Mouse (Mus musculus) hindbrain, embryonic 11.5 days (tissue): ENCODE measurements around the gene Dnaic1. TPM values are rescaled to one million over a fixed set of nuclear protein-coding genes. Genes with fewer than 3 reads are reported as not detected.

Experiments used
- ATAC-seq: fragments of 200-750 bp; cut with Nextera tagmentation; 2 replicates; pipeline ENCODE4 v1.8.0; 2017; ENCODE audit warnings: mild to moderate bottlenecking, moderate TSS enrichment, moderate library complexity; ENCODE audit not compliant: low FRiP score
- DNase-seq: peaks from one replicate; pipeline ENCODE4 v3.0.0-alpha.2; 2015; ENCODE audit warnings: low spot score
- H3K27ac ChIP-seq: fragments of 300-500 bp; sonication (generic); 2 replicates; pipeline ENCODE4 v1.5.1; 2014; ENCODE audit warnings: mild to moderate bottlenecking, low read depth, low read length
- H3K27me3 ChIP-seq: fragments of 300-500 bp; sonication (generic); 2 replicates; pipeline ENCODE4 v1.6.1; 2014; ENCODE audit warnings: mild to moderate bottlenecking, low read length, moderate library complexity, mixed read lengths; ENCODE audit not compliant: control insufficient read depth, insufficient read depth
- H3K36me3 ChIP-seq: fragments of 300-500 bp; sonication (generic); 2 replicates; pipeline ENCODE4 v1.6.1; 2014; ENCODE audit warnings: mild to moderate bottlenecking, low read length, moderate library complexity, mixed read lengths; ENCODE audit not compliant: control insufficient read depth, insufficient read depth
- H3K4me1 ChIP-seq: fragments of 300-500 bp; sonication (generic); replicated peaks from 2 replicates; pipeline ENCODE4 v1.6.1; 2014; ENCODE audit warnings: low read length, mixed read lengths; ENCODE audit not compliant: control insufficient read depth, insufficient read depth
- H3K4me2 ChIP-seq: fragments of 300-500 bp; sonication (generic); replicated peaks from 2 replicates; pipeline ENCODE4 v1.6.1; 2014; ENCODE audit warnings: mild to moderate bottlenecking, low read depth, low read length
- H3K4me3 ChIP-seq: fragments of 300-500 bp; sonication (generic); 2 replicates; pipeline ENCODE4 v1.5.1; 2014; ENCODE audit warnings: low read depth, low read length
- H3K9ac ChIP-seq: fragments of 300-500 bp; sonication (generic); 2 replicates; pipeline ENCODE4 v1.6.1; 2014; ENCODE audit warnings: low read depth, low read length
- H3K9me3 ChIP-seq: fragments of 300-500 bp; sonication (generic); 2 replicates; pipeline ENCODE4 v1.6.1; 2016; ENCODE audit warnings: low read length; ENCODE audit not compliant: control insufficient read depth
- WGBS: fragments of 180-500 bp; shearing (Covaris S2); extraction: QIAGEN DNeasy Blood & Tissue Kit; methylation state at CpG from one replicate; pipeline ENCODE4 v1.1.7; 2014; 5-methylcytosine and 5-hydroxymethylcytosine counted together
- polyA plus RNA-seq: library from polyadenylated mRNA; unstranded; fragments of >200 nt; fragmentation: Nextera tagmentation; extraction: Ambion mirVana; gene quantifications from 2 replicates; pipeline ENCODE4 v1.2.1, GENCODE M21; 2014

The Dnaic1 gene
- polyA plus RNA-seq, 1 experiment from 2014 or later, result 2.9 TPM

DNA sequence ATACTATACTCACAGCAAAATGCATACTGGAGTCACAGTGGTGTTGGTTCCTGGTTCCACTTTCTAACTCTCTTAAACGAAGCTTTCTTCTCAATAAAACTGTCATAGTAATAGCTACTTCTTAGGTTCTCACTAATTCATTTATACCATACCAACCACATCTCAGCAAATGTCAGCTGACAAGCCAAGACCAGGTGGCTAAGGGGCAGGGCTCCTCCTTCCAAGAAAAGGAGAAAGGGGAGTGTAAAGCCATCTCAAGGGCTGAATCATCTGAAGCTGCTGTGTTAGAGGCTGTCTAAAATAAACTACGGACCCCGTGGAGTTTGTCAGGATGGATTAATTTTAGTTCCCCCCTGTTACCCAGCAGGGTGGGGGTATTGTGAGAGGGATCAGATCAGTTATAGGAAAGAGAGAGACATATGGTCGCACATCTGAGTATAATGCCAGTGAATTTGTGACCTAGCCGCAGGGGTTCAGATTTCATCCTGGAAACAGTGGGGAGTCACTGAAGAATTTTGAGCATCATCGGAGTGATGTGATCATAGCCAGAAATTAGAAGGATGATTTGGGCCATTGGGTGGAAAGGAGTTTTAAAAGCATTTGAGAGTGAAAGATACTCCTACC lies 71.7 kb downstream of the Dnaic1 start:
- Histone ChIP-seq H3K27ac (no peak overlapping the region), H3K36me3 (no peaks in the 10 kb centered on the region), H3K9me3 (no peaks in the 10 kb centered on the region), H3K9ac (no peak overlapping the region), H3K4me1 (peaks cover 2% of the 10 kb centered on the region; the same call in 1 of the 2 replicates), H3K4me3 (no peak overlapping the region), H3K4me2 (no peak overlapping the region), H3K27me3 (no peaks in the 10 kb centered on the region)
- DNase-seq, result no peak
- no peak for ATAC-seq
- 69% methylated on average over 6 of the region's 6 CpGs for WGBS

DNA sequence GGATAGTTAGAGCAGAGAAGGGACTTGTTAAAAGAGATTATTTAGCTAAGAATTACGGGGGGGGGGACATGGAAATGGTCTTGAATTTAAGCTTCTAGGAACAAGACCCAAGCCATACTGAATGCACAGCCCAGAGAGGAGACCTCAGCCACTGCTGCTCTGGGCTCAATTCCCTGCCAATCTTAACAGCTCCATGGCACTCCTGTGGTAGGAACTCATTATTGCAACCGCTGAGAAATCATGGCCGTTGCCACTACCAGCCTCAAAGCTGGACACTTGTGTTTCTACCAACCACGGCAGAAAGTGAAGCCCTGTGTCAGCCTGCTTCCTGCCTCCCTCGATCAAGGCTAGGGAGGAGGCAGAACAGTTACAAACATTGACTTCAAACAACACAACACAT lies 75.9 kb downstream of the Dnaic1 start:
- Histone ChIP-seq H3K4me2 (no peak overlapping the region), H3K9ac (no peak overlapping the region), H3K4me3 (no peak overlapping the region), H3K27ac (no peak overlapping the region), H3K36me3 (no peaks in the 10 kb centered on the region), H3K27me3 (no peaks in the 10 kb centered on the region), H3K9me3 (no peaks in the 10 kb centered on the region), H3K4me1 (peaks cover 4% of the 10 kb centered on the region; the same call in 1 of the 2 replicates)
- DNase-seq, result no peak
- ATAC-seq, result no peak
- WGBS, result 41% methylated on average over 5 of the region's 5 CpGs

GRCm38 (mm10) chr4:41648157-41648556 lies 78.6 kb downstream of the Dnaic1 start:
- H3K36me3 ChIP-seq, result no peaks in the 10 kb centered on the region
- no peak overlapping the region for H3K4me3 ChIP-seq
- peaks cover 4% of the 10 kb centered on the region; the same call in 1 of the 2 replicates for H3K4me1 ChIP-seq
- no peak for DNase-seq
- 0 out of 2 replicates have a peak overlapping the region, but pooled peaks have one; percentile 11 for H3K9ac ChIP-seq
- ATAC-seq, result peak; percentile 47
- 26% methylated on average over 4 of the region's 4 CpGs for WGBS
- no peak overlapping the region for H3K4me2 ChIP-seq
- no peaks in the 10 kb centered on the region for H3K9me3 ChIP-seq
- no peaks in the 10 kb centered on the region for H3K27me3 ChIP-seq
- H3K27ac ChIP-seq, result peak overlapping the region; percentile 47; the same call in 1 of the 2 replicates

- H3K27me3 ChIP-seq, result no peaks in the 10 kb centered on the region
- H3K4me2 ChIP-seq, result no peak overlapping the region
- no peak for DNase-seq
- H3K4me3 ChIP-seq, result no peak overlapping the region
- H3K9ac ChIP-seq, result no peak overlapping the region
- peaks cover 4% of the 10 kb centered on the region; the same call in 1 of the 2 replicates for H3K4me1 ChIP-seq
- no peaks in the 10 kb centered on the region for H3K9me3 ChIP-seq
- 62% methylated on average over 7 of the region's 7 CpGs for WGBS
- no peak overlapping the region; the same call in 1 of the 2 replicates for H3K27ac ChIP-seq
- ATAC-seq, result no peak
- no peaks in the 10 kb centered on the region for H3K36me3 ChIP-seq
Measured at GRCm38 (mm10) chr4:41648627-41649026, 79.1 kb downstream of the Dnaic1 start.

DNA sequence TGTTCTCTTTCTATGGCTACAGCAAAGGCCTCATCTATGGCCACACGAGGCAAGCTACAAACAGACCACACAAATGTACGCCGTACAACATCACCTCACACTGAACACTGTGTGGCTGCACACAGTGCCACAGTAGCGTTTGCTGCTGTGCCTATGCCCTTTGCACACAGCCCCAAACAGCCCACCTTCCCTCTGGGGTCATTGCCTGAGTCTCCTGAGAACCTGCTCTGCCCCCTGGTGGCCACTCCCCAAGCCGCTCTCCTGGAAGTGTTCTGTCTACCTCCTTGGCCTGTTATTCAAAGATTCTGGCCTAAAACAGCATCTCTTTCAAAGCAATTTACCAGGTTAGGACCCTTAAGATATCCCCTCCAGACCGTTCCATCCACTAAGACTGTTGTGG lies 83.7 kb downstream of the Dnaic1 start:
- Histone ChIP-seq H3K36me3 (peaks cover 8% of the 10 kb centered on the region; the same call in 1 of the 2 replicates), H3K4me3 (no peak overlapping the region), H3K9me3 (no peaks in the 10 kb centered on the region), H3K4me1 (peaks cover 6% of the 10 kb centered on the region; the same call in 1 of the 2 replicates), H3K9ac (0 out of 2 replicates have a peak overlapping the region, but pooled peaks have one; percentile 7), H3K4me2 (no peak overlapping the region), H3K27ac (no peak overlapping the region), H3K27me3 (no peaks in the 10 kb centered on the region)
- 41% methylated on average over 6 of the region's 6 CpGs for WGBS
- DNase-seq (peak; percentile 92), ATAC-seq (peak; percentile 56)

DNA sequence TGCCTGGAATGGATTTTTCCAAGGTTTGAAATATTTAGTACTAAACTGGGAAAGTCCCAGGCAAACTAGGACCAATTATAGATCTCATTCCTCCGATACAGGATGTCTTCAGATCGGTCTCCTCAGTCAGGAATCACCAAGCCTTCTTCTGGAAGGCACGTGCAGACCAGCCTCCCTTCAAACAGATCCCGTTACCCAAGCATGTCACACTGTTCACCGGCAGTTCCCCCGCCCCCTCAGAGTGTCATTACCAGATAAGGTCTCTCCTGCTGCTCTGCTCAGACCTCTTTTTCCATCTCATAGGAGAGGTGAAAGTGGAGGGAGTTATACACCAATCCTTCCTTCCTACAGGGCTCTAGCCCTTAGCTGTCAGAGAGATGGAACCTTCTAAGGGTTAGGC lies 84.2 kb downstream of the Dnaic1 start:
- Histone ChIP-seq H3K4me3 (no peak overlapping the region), H3K4me1 (peaks cover 5% of the 10 kb centered on the region), H3K27me3 (no peaks in the 10 kb centered on the region), H3K9ac (no peak overlapping the region), H3K9me3 (no peaks in the 10 kb centered on the region), H3K36me3 (peaks cover 8% of the 10 kb centered on the region; the same call in 1 of the 2 replicates), H3K4me2 (no peak overlapping the region), H3K27ac (no peak overlapping the region)
- no peak for DNase-seq
- no peak for ATAC-seq
- 64% methylated on average over 6 of the region's 6 CpGs for WGBS

DNA sequence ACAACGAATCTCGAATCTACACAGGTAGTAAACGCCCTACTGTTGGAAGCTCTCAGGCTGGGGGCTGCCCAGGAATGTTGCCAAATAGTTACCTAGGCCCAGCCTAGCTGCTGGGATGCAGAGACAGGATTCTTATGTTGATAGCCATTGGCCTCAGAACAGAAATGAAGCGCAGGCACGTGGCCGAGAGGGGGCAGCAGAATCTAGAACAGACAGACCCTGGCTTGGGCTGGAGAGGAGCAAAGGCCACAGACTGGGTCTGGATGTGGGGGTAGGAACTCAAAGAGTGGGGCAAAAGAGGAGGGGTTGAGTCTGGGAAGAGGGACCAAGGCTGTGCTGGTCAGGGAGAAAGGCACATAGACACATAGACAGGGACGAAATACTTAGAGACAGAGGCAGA lies 84.6 kb downstream of the Dnaic1 start:
- DNase-seq (peak; percentile 79), ATAC-seq (no peak)
- no peaks in the 10 kb centered on the region for H3K27me3 ChIP-seq
- H3K4me2 ChIP-seq, result no peak overlapping the region
- WGBS, result 12% methylated on average over 7 of the region's 7 CpGs
- no peak overlapping the region for H3K9ac ChIP-seq
- no peaks in the 10 kb centered on the region for H3K9me3 ChIP-seq
- no peak overlapping the region for H3K4me3 ChIP-seq
- H3K36me3 ChIP-seq, result peaks cover 8% of the 10 kb centered on the region; the same call in 1 of the 2 replicates
- no peak overlapping the region for H3K27ac ChIP-seq
- peaks cover 10% of the 10 kb centered on the region for H3K4me1 ChIP-seq

DNA sequence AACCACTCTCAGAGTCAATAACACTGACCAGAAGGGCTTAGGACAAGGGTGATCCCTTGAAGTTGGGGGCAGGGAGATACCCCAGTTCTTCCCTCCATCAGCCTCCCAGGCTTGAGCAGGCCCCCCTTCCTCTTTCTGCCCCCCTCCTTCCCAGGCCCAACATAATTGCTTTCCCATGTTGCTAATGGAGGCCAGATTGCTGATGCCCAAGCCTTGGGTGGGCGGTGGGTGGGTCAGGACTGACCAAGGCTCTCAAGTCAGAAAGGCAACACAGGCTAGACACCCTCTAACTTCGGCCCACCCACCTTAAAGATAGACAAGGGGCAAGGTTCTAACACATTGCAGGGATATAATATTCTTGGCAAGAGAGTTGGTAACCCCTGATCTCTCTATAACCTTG lies 86.0 kb downstream of the Dnaic1 start:
- H3K4me3 ChIP-seq, result no peak overlapping the region
- no peak for DNase-seq
- no peak overlapping the region for H3K9ac ChIP-seq
- H3K27me3 ChIP-seq, result no peaks in the 10 kb centered on the region
- peaks cover 10% of the 10 kb centered on the region; the same call in 1 of the 2 replicates for H3K36me3 ChIP-seq
- peaks cover 19% of the 10 kb centered on the region for H3K4me1 ChIP-seq
- no peak for ATAC-seq
- no peak overlapping the region for H3K4me2 ChIP-seq
- WGBS, result 85% methylated on average over 2 of the region's 2 CpGs
- no peaks in the 10 kb centered on the region for H3K9me3 ChIP-seq
- H3K27ac ChIP-seq, result no peak overlapping the region
